Mouse (Mus musculus) ES-E14 (cell line): ENCODE data around the gene Capza1. TPM values are rescaled to one million over a fixed set of nuclear protein-coding genes. Genes with fewer than 3 reads are reported as not detected.
A peak's percentile ranks its signal among the peaks of the same experiment; 100 is the strongest.

ENCODE experiments used
- DNase-seq: peaks from one replicate; pipeline ENCODE4 v3.0.0-alpha.2; 2013; ENCODE audit warnings: low read depth, low spot score
- H3K27ac ChIP-seq: 2 replicates; pipeline ENCODE4 v1.5.1; 2012; ENCODE audit warnings: low read depth, mild to moderate bottlenecking, low read length, moderate library complexity, mixed read lengths; ENCODE audit not compliant: poor library complexity, insufficient read depth, severe bottlenecking
- H3K36me3 ChIP-seq: 2 replicates; pipeline ENCODE4 v1.6.1; 2012; ENCODE audit warnings: mild to moderate bottlenecking, low read length, moderate library complexity, mixed read lengths; ENCODE audit not compliant: control insufficient read depth, poor library complexity, insufficient read depth, severe bottlenecking
- H3K4me1 ChIP-seq, 2 experiments: fragments of 150-350 bp in 1 of 2; sonication (generic) in 1 of 2; 2 replicates each; pipeline ENCODE4 v1.6.1; 2012; ENCODE audit warnings: low read length in 2 of 2, mild to moderate bottlenecking in 1 of 2, mixed read lengths in 1 of 2; ENCODE audit not compliant: control insufficient read depth in 2 of 2, insufficient read depth in 2 of 2, poor library complexity in 1 of 2
- H3K4me3 ChIP-seq, 2 experiments: fragments of 150-350 bp in 1 of 2; sonication (generic) in 1 of 2; 2 replicates each; pipeline ENCODE4 v1.5.1; 2012; ENCODE audit warnings: low read length in 2 of 2, low read depth in 1 of 2, mild to moderate bottlenecking in 1 of 2, mixed read lengths in 1 of 2; ENCODE audit not compliant: insufficient read depth in 1 of 2, poor library complexity in 1 of 2, severe bottlenecking in 1 of 2
- H3K9ac ChIP-seq: 2 replicates; pipeline ENCODE4 v1.6.1; 2012; ENCODE audit warnings: low read depth, mild to moderate bottlenecking, low read length, mixed read lengths; ENCODE audit not compliant: poor library complexity, insufficient read depth, severe bottlenecking
- H3K9me3 ChIP-seq: fragments of 150-350 bp; sonication (generic); 2 replicates; pipeline ENCODE4 v1.6.1; 2012; ENCODE audit warnings: low read depth, mild to moderate bottlenecking, low read length; ENCODE audit not compliant: control insufficient read depth, insufficient read depth
- CHD2 ChIP-seq: IDR thresholded peaks from 2 replicates; pipeline ENCODE4 v1.6.1; 2014; ENCODE audit warnings: mild to moderate bottlenecking, low read depth, low read length, inconsistent platforms
- HCFC1 ChIP-seq: IDR thresholded peaks from 2 replicates; pipeline ENCODE4 v1.6.1; 2012; ENCODE audit warnings: low read length, inconsistent platforms, borderline replicate concordance; ENCODE audit not compliant: insufficient read depth
- MAFK ChIP-seq: IDR thresholded peaks from 2 replicates; pipeline ENCODE4 v1.6.1; 2014; ENCODE audit warnings: mild to moderate bottlenecking, low read depth, low read length, inconsistent platforms; ENCODE audit not compliant: insufficient read depth
- ZC3H11A ChIP-seq: IDR thresholded peaks from 2 replicates; pipeline ENCODE4 v1.6.1; 2012; ENCODE audit warnings: low read depth, mild to moderate bottlenecking, inconsistent platforms, low read length, borderline replicate concordance
- ZNF384 ChIP-seq: IDR thresholded peaks from 2 replicates; pipeline ENCODE4 v1.6.1; 2012; ENCODE audit warnings: low read depth, low read length, inconsistent platforms
- in situ Hi-C, 2 experiments: fragments of 600-800 bp; cut with MboI; formaldehyde crosslinking; loops; one replicate each; pipeline ENCODE4 v1.15.1; 2025; ENCODE audit warnings: low sequenced_read_pairs in 2 of 2, inconsistent platforms in 1 of 2; ENCODE audit not compliant: unreplicated experiment in 2 of 2
- total RNA-seq: library from RNA; depleted of rRNA; stranded (reverse); fragments of 300-350 nt; gene quantifications from 2 replicates; pipeline ENCODE4 v1.2.3, GENCODE M21; 2012

The Capza1 gene
- total RNA-seq, 1 experiment = 59.1 TPM

- Histone ChIP-seq H3K9ac (peak overlapping the region; percentile 20; the same call in 1 of the 2 replicates), H3K36me3 (peaks cover 7% of the 10 kb centered on the region), H3K9me3 (no peaks in the 10 kb centered on the region), H3K4me1 (peaks cover 5 to 21% of the 10 kb centered on the region in 2 experiments; a peak in 3 of 4 replicates), H3K27ac (peak overlapping the region; percentile 46; the same call in 1 of the 2 replicates), H3K4me3 (peak overlapping the region in 1 of 2 experiments; percentile 49; a peak in 2 of 4 replicates)
- no peak for TF ChIP-seq HCFC1
- no peak for TF ChIP-seq MAFK
- TF ChIP-seq ZNF384 = no peak
- TF ChIP-seq ZC3H11A = no peak
- no peak for TF ChIP-seq CHD2
- no peak for DNase-seq
- in situ Hi-C loops = no loop called here
These were observed 80.3 kb downstream of the Capza1 start for GRCm38 (mm10) chr3:104783971-104784500.

- H3K36me3 ChIP-seq = peaks cover 7% of the 10 kb centered on the region
- in situ Hi-C loops = no loop called here
- DNase-seq = no peak
- H3K4me3 ChIP-seq = peak overlapping the region; percentile 92 to 93
- TF ChIP-seq CHD2 (no peak), ZNF384 (no peak), ZC3H11A (no peak), MAFK (no peak), HCFC1 (no peak)
- no peaks in the 10 kb centered on the region for H3K9me3 ChIP-seq
- peaks cover 5 to 21% of the 10 kb centered on the region in 2 experiments; a peak in 3 of 4 replicates for H3K4me1 ChIP-seq
- H3K9ac ChIP-seq = peak overlapping the region; percentile 84
- H3K27ac ChIP-seq = peak overlapping the region; percentile 17; the same call in 1 of the 2 replicates
These were observed 82.1 kb downstream of the Capza1 start for GRCm38 (mm10) chr3:104782061-104782681.

GRCm38 (mm10) chr3:104781471-104781903, 82.8 kb downstream of the Capza1 start, which contains the start of gene Fam19a3:
Gene Fam19a3 (minus strand): TSS chr3:104781840.
- DNase-seq = no peak
- peak within 1 kb of the TSS; percentile 84 for H3K9ac ChIP-seq
- H3K4me1 ChIP-seq = peaks cover 5 to 22% of the 10 kb centered on the region in 2 experiments; a peak in 3 of 4 replicates
- peak within 1 kb of the TSS; percentile 92 to 93 for H3K4me3 ChIP-seq
- in situ Hi-C loops = no loop called here
- H3K27ac ChIP-seq = peak within 1 kb of the TSS; percentile 17; the same call in 1 of the 2 replicates
- peaks cover 7% of the 10 kb centered on the region for H3K36me3 ChIP-seq
- no peaks in the 10 kb centered on the region for H3K9me3 ChIP-seq
- TF ChIP-seq CHD2 = no peak
- TF ChIP-seq ZC3H11A = no peak
- TF ChIP-seq HCFC1 = no peak
- TF ChIP-seq MAFK = no peak
- TF ChIP-seq ZNF384 = no peak

- peak within 1 kb of the TSS; percentile 14; the same call in 1 of the 2 replicates for H3K27ac ChIP-seq
- peak; percentile 83 for DNase-seq
- H3K9ac ChIP-seq = peak within 1 kb of the TSS; percentile 84
- peak within 1 kb of the TSS; percentile 92 to 93 for H3K4me3 ChIP-seq
- peaks cover 5 to 27% of the 10 kb centered on the region in 2 experiments; a peak in 3 of 4 replicates for H3K4me1 ChIP-seq
- peaks cover 5% of the 10 kb centered on the region for H3K36me3 ChIP-seq
- in situ Hi-C loops = no loop called here
- H3K9me3 ChIP-seq = no peaks in the 10 kb centered on the region
- TF ChIP-seq CHD2 = no peak
- TF ChIP-seq ZC3H11A = no peak
- no peak for TF ChIP-seq HCFC1
These were observed 83.5 kb downstream of the Capza1 start, which contains the start of gene Ppm1j for GRCm38 (mm10) chr3:104780561-104781420. Gene Ppm1j (plus strand): TSS chr3:104781056.
